In the genomic region with DNA sequence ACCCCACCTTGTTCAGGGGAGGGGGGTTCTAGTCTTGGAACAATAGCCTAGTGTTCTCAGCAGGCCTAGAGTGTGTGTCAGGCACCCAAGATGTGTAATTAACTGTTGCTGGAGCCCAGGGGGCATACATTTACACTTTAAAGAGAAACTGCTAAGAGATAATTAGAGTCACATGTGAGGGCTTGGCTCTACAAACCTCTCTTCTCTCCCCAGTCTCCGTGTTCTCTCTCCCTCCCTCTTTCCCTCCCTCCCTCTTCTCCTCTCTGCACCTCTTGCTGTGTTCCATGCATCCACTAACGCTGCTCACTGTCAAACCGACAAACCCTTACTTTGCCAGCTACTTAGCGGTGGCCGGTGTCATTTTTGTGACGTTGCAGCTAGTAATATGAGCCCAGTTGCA, we compare ENCODE assay signal across 13 mouse cellular contexts.
DNase-seq lines count a peak whose midpoint lies in the region; ATAC-seq lines count a peak whose summit lies in the region.
"Had no signal": no experiment of that assay in that cellular context is flagged by ENCODE, and none has a peak within 500 bp of the region (broad histone marks: within the 10 kb centered on the region; RNA-seq: fewer than 3 reads in every experiment).

No protein-coding gene starts in this region.

- H3K36me3 ChIP-seq in embryonic facial prominence, embryonic 10.5 days (replicated peaks), result peaks cover 39% of the 10 kb centered on the region
- H3K36me3 ChIP-seq in embryonic facial prominence, embryonic 14.5 days (ENCODE audit: control insufficient read depth, insufficient read depth, low read length), result no peaks in the 10 kb centered on the region
- peaks cover 28% of the 10 kb centered on the region for H3K36me3 ChIP-seq in hindbrain, embryonic 12.5 days
- peaks cover 57% of the 10 kb centered on the region for H3K36me3 ChIP-seq in midbrain, embryonic 12.5 days
- H3K36me3 ChIP-seq: kidney, embryonic 15.5 days had no signal

- WGBS in embryonic facial prominence, embryonic 10.5 days, result 6% methylated on average over 6 of the region's 6 CpGs
- WGBS in embryonic facial prominence, embryonic 14.5 days, result 3% methylated on average over 6 of the region's 6 CpGs
- WGBS in hindbrain, embryonic 12.5 days, result 17% methylated on average over 6 of the region's 6 CpGs
- 20% methylated on average over 6 of the region's 6 CpGs for WGBS in midbrain, embryonic 12.5 days

- no peak overlapping the region; the same call in 1 of the 2 replicates for H3K9ac ChIP-seq in embryonic facial prominence, embryonic 14.5 days (ENCODE audit: low read depth, low read length)
- no peak overlapping the region for H3K9ac ChIP-seq in hindbrain, embryonic 12.5 days
- no peak overlapping the region for H3K9ac ChIP-seq in midbrain, embryonic 12.5 days (replicated peaks)
- H3K9ac ChIP-seq: kidney, embryonic 15.5 days had no signal

- H3K9me3 ChIP-seq in embryonic facial prominence, embryonic 10.5 days, result no peaks in the 10 kb centered on the region
- no peaks in the 10 kb centered on the region for H3K9me3 ChIP-seq in embryonic facial prominence, embryonic 14.5 days (ENCODE audit: control insufficient read depth, low read length)
- H3K9me3 ChIP-seq in hindbrain, embryonic 12.5 days (replicated peaks), result no peaks in the 10 kb centered on the region
- H3K9me3 ChIP-seq in midbrain, embryonic 12.5 days, result no peaks in the 10 kb centered on the region
- H3K9me3 ChIP-seq: kidney, embryonic 15.5 days had no signal

- H3K4me2 ChIP-seq in embryonic facial prominence, embryonic 14.5 days (ENCODE audit: low read depth, low read length), result no peak overlapping the region
- no peak overlapping the region for H3K4me2 ChIP-seq in hindbrain, embryonic 12.5 days (replicated peaks)
- no peak overlapping the region for H3K4me2 ChIP-seq in midbrain, embryonic 12.5 days (replicated peaks)
- H3K4me2 ChIP-seq: kidney, embryonic 15.5 days had no signal

- H3K4me3 ChIP-seq in embryonic facial prominence, embryonic 10.5 days, result no peak overlapping the region
- no peak overlapping the region for H3K4me3 ChIP-seq in embryonic facial prominence, embryonic 14.5 days (ENCODE audit: low read depth, low read length)
- no peak overlapping the region for H3K4me3 ChIP-seq in hindbrain, embryonic 12.5 days
- no peak overlapping the region for H3K4me3 ChIP-seq in midbrain, embryonic 12.5 days
- H3K4me3 ChIP-seq: kidney, embryonic 15.5 days had no signal

- H3K27me3 ChIP-seq in embryonic facial prominence, embryonic 10.5 days (replicated peaks; ENCODE audit: low read depth, poor library complexity, severe bottlenecking), result no peaks in the 10 kb centered on the region
- no peaks in the 10 kb centered on the region for H3K27me3 ChIP-seq in embryonic facial prominence, embryonic 14.5 days (replicated peaks; ENCODE audit: control insufficient read depth, insufficient read depth, low read length)
- no peaks in the 10 kb centered on the region for H3K27me3 ChIP-seq in hindbrain, embryonic 12.5 days
- no peaks in the 10 kb centered on the region for H3K27me3 ChIP-seq in midbrain, embryonic 12.5 days

- peaks cover 43% of the 10 kb centered on the region for H3K4me1 ChIP-seq in embryonic facial prominence, embryonic 10.5 days
- H3K4me1 ChIP-seq in embryonic facial prominence, embryonic 14.5 days (ENCODE audit: control insufficient read depth, insufficient read depth, low read length), result peaks cover 23% of the 10 kb centered on the region
- H3K4me1 ChIP-seq in hindbrain, embryonic 12.5 days, result peaks cover 34% of the 10 kb centered on the region
- peaks cover 55% of the 10 kb centered on the region for H3K4me1 ChIP-seq in midbrain, embryonic 12.5 days

- H3K27ac ChIP-seq in embryonic facial prominence, embryonic 10.5 days (replicated peaks), result 0 out of 2 replicates have a peak overlapping the region, but pooled peaks have one; percentile 51
- no peak overlapping the region for H3K27ac ChIP-seq in embryonic facial prominence, embryonic 14.5 days (replicated peaks; ENCODE audit: low read depth, low read length)
- H3K27ac ChIP-seq in hindbrain, embryonic 12.5 days, result peak overlapping the region; percentile 25; the same call in 1 of the 2 replicates
- peak overlapping the region; percentile 88 for H3K27ac ChIP-seq in midbrain, embryonic 12.5 days (replicated peaks)
- H3K27ac ChIP-seq: kidney, embryonic 15.5 days had no signal

- peak; percentile 46 for DNase-seq in embryonic facial prominence, embryonic 10.5 days (ENCODE audit: low spot score)
- DNase-seq in embryonic facial prominence, embryonic 14.5 days (ENCODE audit: low spot score), result peak; percentile 38
- DNase-seq in kidney, adult 11 months, result no peak
- no peak for DNase-seq in liver
- DNase-seq in adrenal gland, adult 2 months, result no peak
- DNase-seq: cerebellum, adult 9-10 months; gastrocnemius, postnatal 14 days; heart, postnatal 14 days; layer of hippocampus, adult 9-11 months; left cerebral cortex, postnatal 4 days had no signal

- ATAC-seq in embryonic facial prominence, embryonic 14.5 days (ENCODE audit: low read depth), result peak; percentile 45; the same call in 1 of the 2 replicates
- ATAC-seq in hindbrain, embryonic 12.5 days (ENCODE audit: low FRiP score), result no peak
- ATAC-seq in midbrain, embryonic 12.5 days (ENCODE audit: low FRiP score, low read depth), result no peak; the same call in 1 of the 2 replicates

Comparison
In these comparisons a context has a peak if more than half of its experiments do, and no peak if none do; other contexts are left out.
1. DNase-seq: peak in embryonic facial prominence, embryonic 10.5 days (single experiment) and embryonic facial prominence, embryonic 14.5 days (single experiment); none in kidney, adult 11 months (single experiment), liver (single experiment) and adrenal gland, adult 2 months (single experiment).